Mouse (Mus musculus): ENCODE results near the gene Sertad2.

Sertad2 gene

DNA sequence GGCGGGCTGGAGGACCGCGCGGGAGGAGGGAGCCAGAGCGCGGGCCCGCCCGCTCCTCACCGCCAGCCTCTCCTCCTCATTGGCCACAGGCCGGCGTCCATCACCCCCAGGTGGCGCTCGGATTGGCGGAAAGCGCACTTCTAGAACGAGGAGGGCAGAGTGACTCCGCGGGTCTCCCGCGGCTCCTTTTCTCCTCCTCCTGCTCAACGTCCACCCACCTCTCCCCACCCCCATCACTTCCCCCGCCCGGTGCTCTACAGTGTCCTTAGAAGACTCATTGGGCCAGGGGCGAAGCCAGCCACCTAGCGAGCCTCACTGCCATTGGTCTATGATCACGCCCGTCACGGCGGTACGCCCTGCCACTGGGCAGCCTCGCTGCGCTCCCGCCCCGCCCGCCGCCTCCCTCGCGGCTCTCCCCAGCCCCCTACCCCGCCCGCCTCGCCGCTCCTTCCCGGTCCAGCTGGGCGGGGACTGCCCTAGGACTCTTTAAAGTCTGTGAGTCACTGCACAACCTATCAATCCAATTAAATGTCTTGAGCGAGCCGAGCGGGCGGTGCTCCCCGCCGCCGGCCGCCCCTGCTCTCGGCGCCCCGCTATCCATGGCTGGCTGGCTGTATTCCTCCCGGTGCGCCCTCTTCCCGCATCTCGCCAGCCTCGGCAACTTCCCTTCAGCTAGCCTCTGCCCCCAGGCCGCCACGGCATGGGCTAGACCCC, at the start of gene Sertad2:
TSS of gene Sertad2 (plus strand) at position 515 of the 714 bp plus-strand sequence.
- peak; percentile 99 for DNase-seq (ENCODE audit: low spot score)

DNA sequence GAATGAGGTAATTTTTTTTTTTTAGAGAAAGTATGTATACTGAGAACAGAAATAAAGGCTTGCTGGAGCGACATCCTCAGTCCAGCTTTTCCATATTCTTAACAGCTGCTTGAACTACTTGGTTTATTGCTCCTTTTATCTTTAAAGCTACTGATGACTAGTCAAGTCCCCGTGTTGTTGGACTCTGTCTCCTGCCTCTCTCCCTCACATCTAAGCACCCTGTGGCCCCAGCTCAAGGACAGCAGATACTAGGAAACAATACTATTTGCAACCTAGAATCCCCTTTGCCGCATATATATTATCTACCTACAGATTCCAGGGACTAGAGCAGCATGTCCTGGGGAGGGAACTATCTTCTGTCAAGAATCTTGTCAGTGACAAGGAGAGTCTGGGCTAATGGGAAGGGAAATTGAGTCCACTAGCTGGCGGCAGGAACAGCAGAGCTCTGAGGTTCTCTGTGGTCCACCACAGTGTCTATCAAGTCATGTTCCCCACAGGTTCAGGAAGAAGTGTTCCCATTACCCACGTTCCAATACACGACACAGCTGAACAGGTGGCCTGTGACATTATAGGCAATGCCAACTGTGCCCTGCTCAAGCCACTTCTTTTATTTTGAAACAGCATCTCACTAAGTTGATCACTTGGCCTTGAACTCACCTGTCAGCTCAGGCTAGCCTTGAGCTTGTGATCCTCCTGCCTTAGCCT, 49.0 kb upstream of the Sertad2 start:
- DNase-seq (ENCODE audit: low spot score) = no peak

DNA sequence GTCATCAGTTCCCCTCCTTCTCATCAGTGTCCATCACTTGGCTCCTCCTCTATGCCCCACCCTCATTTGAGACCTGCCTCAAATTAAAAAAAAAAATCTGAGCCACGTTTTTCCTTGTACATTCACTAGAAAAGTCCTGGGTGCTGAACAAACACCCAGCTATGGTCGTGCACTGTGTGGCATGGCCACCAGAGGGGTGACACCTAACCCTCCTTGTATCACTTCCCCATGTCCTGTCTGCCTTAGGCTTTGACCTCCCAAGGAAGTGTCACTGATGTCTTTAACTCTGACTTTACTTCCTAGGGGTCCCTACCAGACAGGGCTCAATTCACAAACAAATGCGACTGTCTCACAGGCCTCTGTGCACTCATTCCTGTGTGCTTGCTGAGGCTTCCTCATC, 42.5 kb upstream of the Sertad2 start:
- no peak for DNase-seq (ENCODE audit: low spot score)

DNA sequence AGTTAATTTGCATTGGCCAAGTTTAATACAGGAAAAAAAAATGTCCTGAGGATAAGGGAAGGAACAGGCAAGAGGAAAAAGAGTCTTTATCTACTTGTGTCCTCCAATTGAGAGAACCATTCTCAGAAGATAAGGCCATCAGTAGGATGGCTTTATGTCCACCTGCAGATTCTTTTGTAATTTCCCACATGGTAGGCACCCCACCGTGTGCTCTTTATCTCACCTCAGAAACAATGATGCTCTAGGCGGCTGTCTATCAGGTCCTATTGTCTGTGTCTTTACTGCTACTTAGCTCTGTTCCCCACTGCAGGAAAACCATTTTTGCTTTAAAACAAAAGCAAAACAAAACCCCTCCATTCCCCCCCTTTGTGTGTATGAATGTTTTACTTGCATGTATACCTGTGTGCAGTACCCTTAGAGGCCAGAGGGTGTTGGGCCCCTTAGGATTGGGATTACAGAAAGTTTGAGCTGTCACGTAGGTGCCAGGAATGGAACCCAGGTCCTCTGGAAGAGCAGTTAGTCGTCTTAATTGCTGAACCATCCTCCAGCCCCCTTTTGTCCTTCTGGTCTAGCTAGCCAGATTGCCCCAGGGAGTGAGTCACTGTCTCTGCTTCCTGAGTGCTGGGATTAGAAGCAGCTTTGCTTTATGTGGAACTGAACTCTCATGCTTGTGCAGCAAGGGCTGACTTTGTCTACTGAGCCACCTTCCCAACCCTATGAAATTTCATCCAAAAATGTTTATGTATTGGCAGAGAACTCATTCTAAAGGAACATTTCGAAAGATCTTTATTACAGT, 41.7 kb upstream of the Sertad2 start:
- no peak for DNase-seq (ENCODE audit: low spot score)

DNA sequence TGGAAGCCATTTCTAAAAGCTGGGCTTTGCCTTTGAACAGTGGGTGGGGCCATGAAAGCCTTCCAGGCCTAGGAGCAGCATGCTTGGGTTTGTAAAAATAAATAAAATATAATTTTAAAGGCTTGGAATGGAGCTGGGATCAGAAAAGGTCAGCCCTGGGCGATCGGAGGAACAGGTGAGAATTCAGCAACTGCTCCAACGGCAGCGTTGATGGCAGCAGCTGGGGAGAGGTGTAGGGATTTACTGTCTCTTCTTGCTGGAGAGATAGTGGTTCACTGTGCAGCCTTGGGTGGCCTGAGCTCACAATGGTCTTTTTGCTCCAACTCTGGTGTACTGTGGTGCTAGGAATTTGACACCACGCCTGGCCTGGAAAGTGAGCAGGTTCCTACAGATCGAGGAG, 29.5 kb upstream of the Sertad2 start:
- DNase-seq (ENCODE audit: low spot score) = no peak

DNA sequence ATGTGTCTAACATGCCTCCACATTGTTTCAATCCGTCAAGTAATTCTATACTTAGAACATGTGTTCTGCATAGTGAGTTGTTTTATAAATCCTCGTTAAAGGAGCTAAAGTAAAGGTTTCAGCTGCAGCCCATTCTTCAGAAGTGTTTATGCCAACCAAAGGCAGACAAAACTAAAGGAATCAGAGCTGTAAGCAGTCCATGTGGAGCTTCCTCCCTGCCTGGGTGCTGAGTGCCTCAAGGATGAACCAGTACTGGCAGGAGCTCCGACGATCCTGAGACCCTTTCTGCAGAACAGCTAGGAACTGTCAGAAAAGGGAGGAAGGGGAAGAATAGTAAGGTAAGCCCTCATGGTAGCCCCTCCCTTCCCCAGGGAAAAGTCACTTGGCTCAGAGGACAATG, 28.3 kb upstream of the Sertad2 start:
- no peak for DNase-seq (ENCODE audit: low spot score)

DNA sequence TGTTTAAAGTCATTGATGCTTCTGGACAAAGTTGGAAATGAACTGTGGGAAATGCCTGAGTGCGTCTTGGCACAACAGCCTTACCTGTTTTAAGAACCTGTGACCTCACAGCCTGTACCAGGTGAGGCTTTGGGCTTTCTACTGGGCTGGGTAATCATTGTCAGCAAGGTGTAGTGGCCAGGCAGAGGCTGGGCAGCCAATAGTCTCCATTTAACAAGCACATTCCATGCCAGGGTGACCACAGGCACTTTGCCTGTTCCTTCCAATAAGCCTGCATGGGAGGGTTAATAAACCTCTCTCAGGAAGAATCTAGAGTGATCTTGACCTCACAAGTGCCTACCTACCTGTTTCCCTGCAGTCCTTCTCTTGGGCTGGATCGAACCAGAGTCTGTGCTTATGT, 21.7 kb upstream of the Sertad2 start:
- DNase-seq (ENCODE audit: low spot score) = peak; percentile 40

DNA sequence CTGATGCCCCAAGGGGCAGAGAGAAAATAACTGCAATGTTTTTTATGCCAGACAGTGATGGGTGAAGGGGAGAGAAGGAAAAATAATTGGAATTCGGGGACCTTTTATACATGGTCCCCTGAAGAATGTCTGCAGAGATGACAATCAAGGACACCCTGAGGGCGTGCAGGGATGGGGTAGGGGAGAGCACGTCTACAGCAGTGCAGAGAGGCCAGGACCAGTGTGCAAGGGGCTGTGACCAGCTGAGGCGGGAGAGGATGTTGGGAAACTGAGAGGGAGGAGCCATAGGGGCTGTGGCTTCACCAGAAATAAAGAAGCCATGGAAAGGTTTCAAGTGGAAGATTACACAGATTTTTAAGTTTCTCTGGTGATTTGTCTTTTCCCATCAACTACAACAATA, 20.3 kb upstream of the Sertad2 start:
- no peak for DNase-seq (ENCODE audit: low spot score)

DNA sequence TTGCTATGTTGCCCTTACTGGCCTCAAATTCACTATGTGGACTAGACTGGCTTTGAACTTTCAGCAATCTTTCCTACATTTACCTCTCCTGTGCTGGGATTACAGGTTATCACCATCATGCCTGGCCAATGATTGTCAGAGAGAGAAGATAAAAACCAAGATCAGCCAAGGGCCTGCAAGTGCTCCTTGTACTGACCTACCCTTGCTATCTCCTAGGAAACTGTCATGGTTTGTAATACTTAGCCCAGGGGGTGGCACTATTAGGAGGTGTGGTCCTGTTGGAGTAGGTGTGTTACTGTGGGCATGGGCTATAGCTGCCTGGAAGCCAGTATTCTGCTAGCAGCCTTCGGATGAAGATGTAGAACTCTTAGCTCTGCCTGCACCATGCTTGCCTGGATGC, 18.6 kb upstream of the Sertad2 start:
- DNase-seq (ENCODE audit: low spot score) = no peak

DNA sequence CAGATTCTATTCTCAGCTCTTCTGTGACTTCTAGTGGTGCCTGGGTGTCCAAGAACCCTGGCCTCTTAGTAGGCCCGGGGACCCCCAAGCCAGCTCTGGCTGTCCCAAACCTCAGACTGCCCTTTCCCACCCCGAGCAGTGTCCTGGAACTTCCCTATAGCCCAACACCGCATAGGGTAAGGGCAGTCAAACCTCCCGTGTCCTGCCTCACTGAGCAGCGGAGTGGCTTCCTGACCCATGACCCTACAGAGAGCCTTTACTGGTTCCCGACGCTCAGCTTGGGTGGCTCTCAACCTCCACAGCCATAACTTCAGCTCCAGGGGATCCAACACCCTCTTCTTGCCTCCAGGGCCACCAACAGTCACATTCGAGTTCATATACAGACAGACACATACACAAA, 17.1 kb upstream of the Sertad2 start:
- no peak for DNase-seq (ENCODE audit: low spot score)

DNA sequence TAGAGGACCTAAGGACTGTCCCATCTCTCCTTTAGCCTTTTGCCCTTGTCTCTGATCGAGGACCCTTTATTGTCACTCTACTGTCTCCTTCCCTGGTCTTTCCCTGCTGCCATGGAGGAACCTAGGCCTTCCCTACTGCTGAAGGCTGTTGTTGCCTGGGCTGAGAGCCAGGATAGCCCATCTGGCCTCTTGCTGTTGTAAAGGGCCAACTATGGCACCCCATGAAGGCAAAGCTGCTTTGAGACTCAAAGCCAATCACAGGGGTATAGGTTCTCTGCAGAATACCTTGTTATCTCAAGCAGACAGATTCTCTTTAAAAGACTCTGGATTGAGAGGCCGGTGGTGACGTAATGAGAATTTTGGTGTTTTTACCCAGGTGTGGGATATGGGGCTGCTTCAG, 15.2 kb upstream of the Sertad2 start:
- no peak for DNase-seq (ENCODE audit: low spot score)

DNA sequence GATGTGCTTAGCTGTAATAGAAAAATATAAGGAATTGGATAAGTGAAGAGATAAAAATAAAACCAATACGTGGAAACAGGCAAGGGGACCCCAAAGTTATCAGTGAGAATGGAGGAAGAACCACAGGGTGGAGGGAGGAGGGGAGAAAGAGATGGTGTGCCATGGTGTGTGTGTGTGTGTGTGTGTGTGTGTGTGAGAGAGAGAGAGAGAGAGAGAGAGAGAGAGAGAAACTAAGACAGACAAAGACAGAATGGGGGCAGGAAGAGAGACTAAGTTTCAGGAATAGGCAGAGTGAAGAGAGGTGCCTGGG, 11.4 kb upstream of the Sertad2 start:
- DNase-seq (ENCODE audit: low spot score) = no peak

DNA sequence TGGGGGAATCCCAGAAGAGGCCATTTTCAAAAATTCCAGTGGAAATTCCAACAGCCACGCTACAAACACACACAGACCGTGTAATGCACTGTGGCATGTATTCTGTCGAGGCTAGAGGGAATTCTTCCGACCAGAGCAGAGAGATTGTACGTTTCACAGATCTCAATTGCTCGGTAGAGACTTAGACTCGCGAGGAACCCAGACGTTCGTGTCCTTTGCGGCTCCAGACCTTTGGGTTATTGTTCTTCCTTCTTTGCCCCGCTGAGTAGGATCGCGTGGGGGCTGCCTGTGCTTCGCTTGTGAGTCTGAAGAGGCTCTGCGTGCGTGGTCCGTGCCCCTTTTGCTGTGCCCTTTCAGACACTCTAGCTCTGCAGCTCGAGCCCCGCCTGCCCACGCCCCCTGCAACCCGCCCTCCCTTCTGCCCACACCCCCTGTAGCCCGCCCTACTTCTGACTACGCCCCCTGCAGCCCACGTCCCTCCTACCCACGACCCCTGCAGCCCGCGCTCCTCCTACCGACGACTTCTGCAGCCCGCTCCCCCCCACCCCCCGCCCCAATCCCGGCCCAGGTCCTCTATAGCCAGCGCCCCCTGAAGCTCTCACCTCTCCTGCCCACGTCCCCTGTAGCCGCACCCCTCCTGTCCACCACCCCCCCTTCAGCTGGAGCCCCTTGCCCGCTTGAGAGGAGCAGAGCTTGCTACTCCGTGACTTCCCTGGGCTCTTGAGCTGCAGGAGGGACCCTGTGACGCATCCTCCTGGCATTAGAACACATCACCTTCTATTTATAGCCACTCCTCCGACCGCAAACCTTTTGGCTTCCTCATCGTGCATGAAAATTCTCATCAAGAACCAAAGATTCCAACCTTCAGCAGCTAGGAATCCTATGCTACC, 10.8 kb upstream of the Sertad2 start:
- peak; percentile 74 for DNase-seq (ENCODE audit: low spot score)

DNA sequence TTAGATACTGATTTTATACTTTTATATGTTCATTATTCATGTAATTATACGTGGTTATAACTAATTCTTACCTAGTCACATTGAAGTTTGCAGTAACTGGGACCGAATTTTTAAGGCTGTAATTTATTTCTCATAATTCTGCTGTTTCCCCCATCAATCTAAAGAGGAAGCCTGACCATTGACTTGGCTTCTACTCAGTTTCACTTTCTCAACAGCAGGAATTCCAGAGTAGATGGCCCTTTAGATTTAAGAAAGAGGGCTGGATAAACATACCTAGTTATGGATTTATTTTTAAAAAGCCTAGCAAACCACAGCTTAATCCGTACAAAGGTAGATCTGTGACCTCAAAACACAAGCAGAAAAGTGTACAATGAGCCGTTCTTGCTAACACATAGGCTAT, 9.8 kb upstream of the Sertad2 start:
- no peak for DNase-seq (ENCODE audit: low spot score)

DNA sequence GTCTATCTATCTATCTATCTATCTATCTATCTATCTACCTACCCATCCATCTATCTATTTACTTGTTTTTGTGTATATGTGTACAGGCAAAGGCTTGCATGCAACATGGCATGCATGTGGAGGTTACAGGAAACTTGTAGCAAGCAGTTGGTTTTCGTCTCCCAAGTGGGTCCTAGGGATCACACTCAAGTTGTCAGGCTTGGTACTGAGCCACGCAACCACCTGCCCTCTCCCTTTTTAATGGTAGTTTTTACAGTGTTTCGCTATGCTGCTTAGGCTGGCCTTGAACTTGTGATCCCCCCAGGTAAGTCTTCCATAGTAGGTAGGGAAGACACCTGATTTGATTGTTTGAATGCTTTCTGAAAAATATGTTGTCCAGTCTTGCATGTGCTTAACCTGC, 5.8 kb upstream of the Sertad2 start:
- DNase-seq (ENCODE audit: low spot score) = no peak

DNA sequence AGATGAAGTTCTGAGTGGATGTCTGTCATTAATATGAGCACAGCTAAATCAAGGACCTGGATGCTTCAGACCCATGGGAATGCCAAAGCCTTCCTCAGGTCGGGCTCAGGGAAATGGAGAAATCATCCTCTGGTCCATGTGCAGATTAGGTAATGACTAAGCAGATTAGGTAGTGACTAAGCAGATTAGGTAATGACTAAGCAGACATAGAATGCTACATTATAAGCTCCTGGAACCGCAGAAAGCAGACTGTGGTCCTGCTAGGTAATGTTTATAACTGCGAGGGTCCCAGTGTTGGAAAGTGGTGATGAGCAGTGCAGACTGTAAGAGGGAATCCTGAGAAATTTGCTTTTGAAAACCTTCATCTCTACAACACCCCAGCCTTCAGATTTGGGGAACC, 4.6 kb upstream of the Sertad2 start:
- no peak for DNase-seq (ENCODE audit: low spot score)

DNA sequence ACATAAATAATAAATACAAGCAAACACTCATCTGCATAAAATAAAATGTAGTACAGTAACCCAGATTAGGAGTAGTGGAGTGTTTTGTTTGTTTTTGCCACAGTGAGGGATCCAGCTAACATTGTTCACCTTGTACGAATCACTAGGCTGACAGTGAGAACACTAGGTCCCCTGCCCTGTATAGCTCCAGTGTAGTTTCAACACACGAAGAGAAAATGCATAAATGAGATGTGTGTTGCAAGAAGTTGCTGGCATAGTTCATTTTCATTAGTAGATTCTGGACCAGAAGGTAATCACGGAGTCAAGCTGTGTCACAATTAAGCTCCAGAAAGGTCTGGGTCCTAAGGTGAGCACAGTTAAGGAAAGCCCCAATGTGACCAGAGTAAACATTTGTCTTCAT, 1.8 kb upstream of the Sertad2 start:
- no peak for DNase-seq (ENCODE audit: low spot score)

DNA sequence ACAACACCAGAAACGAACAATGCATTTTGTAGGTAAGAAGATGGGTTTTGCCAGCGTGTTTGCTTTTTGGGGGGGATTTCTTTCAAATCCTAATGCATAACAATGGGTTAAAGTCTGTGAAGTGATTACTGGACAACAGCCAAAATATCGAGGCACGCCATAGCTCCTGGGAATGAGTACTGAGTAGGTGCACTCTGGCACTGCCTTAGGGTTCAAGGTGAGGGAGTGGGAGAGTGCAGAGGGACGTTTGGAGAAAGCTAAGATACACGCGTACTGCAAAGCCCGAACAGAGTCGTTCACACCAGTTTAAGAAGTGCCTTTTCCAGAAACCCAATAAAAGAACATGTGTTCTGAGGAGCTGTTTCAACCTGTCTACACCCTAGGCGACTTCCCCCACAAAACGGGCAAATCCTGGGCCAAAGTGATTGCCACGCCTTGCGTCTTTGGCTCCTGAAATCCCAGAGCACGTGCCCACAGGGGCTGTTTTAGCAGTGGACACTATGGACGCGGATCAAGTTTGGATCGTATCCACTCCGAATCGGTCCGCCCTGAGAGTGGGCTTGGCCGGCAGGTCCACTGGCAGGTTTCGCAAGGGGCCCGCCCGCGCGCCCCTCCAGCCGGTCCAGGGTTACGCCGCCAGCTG, 937 bp upstream of the Sertad2 start:
- DNase-seq (ENCODE audit: low spot score) = no peak

DNA sequence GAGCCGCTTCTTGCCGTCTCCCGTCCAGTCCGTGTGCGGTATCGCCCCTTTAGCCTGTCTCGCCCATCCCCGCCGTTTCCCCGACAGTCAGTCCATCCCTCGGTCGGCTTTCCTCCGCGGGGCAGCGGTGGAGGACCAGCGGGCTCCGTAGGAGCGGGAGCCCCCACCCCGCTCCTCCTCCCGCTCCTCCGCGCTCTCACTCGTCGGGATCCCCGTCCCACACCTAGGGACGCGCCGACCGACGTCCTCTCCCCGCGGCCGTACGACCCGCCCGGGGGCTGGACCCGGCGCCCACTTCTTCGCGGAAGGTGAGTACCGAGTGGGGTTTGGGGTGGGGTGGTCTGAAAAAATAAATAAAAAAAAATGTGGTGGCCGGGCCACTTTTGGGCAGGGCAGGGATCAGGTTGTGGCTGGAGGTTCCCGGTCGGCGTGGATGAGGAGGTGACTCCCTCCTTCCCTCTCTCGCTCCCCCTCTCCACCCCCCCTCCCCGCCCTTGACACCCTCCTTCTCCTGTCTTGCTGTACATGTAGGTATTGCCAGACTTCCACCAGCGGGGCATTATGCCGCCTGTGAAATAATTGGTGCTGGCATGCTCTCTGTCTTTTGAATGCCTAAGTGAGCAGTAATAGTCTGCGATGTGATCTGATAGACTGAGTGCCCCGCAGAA, 534 bp downstream of the Sertad2 start:
- DNase-seq (ENCODE audit: low spot score) = peak; percentile 18

DNA sequence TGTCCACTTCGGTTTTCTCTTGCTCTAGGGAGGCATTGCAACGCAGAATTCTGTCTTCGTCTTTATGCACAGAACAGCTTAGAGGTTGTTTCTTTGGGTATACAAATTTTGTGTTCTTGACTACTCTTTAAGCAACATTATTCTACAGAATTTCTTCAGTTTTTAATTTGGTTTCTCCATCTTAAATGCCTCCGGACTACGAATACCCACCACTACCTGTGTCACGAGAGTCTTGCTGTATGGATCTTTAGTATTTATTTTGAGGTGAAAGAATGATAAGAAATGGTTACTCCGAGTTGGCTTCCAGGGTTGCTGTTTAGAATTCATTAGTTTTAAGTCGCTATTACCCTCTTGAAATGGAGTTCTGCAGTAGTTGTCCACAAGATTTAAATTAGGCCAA, 1.3 kb downstream of the Sertad2 start:
- no peak for DNase-seq (ENCODE audit: low spot score)

DNA sequence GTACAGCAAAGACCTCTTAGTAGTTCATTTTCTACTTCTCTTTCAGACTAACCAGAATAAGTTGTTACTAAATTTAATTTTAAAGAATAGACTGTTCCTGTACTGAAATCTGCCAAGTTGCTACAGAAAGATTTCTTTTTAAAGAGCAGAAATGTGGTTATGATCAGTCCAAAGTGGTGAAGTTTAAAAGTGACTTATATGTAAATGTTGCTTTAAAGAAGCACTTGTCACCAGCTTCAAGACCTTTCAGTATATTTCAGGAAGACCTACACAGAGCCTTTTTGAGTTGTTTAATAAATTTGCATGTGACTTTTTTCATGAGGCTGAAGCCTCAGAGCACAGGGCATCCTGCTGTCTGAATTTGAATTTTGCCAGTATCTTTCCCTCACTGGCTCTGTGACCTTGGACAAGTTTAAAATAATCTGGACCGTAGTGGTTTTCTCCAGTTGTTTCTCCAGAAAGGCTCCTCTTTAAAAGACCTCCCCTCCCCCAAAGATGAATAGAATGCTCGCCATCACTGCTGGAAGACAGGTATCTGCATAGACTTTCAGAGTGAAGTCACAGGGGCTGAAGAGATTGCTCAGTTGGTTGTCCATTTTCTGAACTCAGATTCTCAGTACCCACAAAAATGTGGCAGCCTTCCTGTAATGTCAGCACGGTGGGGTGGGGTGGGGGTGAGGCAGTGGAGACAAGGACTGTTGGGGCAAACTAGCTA, 1.9 kb downstream of the Sertad2 start:
- no peak for DNase-seq (ENCODE audit: low spot score)
